Mouse (Mus musculus): Measurements from ENCODE around the gene Mpp2.

The Mpp2 gene

DNA sequence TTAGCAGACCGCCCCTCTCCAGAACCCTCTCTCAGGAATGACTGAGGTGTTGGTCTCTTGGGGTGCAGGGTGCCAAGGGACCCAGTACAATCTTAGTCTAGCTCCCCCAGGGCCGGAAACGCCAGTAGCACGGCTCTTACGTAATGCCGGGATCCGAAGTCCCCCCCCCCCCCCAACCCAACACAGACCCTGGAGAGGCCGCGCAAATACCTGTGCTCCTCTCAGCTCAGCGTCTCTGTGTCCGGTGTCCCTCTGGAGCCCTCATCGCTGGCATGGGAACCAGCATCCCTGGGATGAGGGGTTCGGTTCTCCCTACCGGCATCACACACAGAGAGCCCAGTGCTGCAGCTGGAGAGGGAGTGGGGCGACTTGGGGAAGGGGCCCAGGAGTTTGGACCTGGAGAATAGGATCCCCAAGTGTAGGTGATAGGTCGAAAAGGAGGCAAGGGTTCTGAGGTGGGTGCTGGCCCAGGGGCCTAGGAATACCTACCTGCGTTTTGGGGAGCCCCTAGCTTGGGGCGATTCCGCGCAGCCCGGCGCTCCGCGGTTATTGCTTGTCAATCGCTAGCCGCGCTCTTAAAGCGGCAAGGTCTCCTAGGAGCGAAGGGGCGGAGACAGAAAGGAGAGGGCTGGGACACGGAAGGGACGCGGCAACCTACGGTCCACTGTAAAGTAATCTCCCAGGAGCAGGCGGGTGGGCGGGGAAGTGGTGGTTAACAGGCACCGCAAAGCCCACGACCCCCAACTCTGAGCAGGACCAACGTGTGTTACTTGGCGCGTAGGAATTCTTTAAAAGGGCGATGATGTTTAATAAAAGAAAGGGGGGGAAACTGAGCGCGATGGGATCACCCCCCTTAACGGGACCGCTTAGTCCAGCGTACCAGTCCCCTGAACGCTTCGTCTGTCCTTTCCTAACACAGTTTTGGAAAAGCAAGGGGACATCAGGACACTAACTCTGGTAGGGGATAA lies at the start of gene Mpp2:
Mpp2 (minus strand) TSS at position 585 of the 968 bp plus-strand sequence.
- DNase-seq, result peak; percentile 72

DNA sequence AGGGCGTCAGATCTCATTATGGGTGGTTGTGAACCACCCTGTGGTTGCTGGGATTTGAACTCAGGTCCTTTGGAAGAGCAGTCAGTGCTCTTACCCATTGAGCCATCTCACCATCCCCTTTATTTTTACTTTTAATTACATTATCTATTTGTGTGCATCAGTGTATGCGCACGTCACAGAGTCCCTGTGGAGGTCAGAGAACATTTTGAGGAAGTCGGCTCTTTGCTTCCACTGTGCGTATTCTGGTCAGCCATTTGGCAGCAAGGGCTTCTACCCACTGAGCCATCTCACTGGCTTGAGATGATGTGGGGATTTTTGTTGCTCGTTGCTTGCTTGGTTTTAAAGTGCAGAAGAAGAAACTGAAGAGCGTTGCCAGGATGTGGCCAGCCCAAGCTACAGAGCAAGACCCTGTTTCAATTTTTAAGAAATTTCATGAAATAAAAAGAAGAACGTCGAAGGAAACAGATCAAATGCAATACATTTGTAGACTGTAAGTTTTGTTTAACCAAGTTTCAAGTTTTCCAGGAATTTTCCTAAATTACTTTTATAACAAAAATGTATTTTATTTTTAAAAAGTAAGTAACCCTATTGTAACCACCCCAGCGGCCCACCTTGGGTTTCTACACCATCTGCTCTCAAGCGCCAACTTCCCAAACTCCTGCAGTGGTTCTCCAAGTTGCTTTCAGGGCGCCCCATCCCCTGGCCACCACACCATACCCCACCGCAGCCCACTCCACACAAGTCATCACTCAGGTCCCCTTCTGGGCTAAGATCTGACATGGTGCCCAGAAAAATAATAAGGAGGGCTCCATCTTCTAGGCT lies 49.5 kb upstream of the Mpp2 start:
- DNase-seq, result no peak

DNA sequence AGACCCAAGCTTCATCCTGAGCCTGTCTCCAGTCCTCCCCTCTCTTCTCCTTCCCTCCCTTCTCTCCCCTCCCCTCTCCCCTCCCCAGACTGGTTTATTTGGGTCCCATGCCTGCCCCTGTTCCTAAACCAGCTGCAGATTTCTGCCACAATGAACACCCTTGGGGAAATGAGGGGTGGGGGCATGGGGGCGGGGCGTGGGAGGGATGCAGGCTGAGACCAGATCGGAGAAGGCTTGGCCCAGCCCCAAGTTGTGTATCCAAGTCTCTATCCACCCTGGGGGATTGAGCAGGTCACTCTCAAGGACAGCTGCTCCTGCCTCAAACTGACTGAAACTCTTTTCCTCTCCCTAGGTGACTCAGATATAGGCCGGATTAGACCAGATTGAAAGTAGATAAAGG lies 46.2 kb upstream of the Mpp2 start:
- no peak for DNase-seq

DNA sequence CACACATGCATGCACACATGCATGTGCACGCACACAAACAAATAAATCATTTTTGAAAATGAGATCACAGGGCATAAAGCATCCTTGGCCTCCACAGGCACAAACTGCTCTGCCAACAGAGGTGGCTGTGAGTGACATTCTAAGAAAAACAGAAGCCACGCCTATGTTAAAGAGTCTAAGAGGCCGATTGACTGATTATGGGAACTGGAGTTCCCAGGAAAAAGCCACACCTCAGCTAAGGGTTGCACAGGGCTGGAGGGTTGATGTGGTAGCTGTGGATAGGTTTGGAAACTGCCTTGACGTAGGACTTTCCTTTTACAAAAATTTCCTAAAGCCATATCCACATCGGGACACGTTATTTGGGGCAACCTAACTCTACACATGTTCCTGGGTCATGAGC lies 29.1 kb upstream of the Mpp2 start:
- no peak for DNase-seq

GRCm38 (mm10) chr11:102116241-102116640 lies 27.9 kb upstream of the Mpp2 start:
- DNase-seq, result no peak

GRCm38 (mm10) chr11:102111576-102111975 lies 23.3 kb upstream of the Mpp2 start:
- no peak for DNase-seq

DNA sequence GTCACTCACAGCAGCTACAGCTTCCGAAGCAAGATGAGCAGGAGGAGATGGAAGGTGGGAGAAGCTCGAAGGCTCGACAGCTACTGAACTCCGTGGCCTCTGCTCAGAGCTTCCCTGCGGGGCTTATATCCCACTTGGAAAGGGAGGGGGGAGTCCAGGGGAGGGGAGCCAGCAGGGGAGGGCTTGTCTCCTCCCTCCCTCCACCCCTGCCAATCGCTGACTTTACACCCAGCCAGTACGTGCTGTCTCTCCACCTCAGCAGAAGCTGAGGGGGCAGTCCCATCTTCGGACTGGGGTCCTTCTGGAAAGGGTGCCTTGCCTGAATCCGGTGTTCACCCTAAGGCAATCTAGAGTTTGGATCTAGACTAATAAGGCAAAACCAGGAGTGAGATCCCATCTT lies 19.4 kb upstream of the Mpp2 start, which contains the start of gene Pyy:
Pyy (minus strand) TSS at position 101 of the 400 bp plus-strand sequence.
- no peak for DNase-seq

DNA sequence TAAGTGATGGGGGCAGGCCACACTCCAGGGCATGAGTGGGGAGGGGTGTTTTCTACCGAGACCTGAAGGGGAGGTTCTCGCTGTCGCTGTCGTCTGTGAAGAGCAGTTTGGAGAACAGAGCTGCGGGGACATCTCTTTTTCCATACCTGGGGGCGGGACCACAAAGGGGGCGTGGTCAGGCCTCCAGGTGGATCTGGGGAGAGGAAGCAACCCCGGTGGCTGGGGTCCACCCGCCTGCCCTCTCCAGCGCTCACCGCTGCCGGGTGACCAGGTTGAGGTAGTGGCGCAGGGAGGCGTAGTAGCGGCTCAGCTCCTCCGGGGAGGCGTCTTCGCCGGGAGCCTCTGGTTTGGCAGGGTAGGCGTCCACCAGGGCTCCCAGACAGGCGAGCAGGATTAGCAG lies 18.6 kb upstream of the Mpp2 start:
- DNase-seq, result no peak

DNA sequence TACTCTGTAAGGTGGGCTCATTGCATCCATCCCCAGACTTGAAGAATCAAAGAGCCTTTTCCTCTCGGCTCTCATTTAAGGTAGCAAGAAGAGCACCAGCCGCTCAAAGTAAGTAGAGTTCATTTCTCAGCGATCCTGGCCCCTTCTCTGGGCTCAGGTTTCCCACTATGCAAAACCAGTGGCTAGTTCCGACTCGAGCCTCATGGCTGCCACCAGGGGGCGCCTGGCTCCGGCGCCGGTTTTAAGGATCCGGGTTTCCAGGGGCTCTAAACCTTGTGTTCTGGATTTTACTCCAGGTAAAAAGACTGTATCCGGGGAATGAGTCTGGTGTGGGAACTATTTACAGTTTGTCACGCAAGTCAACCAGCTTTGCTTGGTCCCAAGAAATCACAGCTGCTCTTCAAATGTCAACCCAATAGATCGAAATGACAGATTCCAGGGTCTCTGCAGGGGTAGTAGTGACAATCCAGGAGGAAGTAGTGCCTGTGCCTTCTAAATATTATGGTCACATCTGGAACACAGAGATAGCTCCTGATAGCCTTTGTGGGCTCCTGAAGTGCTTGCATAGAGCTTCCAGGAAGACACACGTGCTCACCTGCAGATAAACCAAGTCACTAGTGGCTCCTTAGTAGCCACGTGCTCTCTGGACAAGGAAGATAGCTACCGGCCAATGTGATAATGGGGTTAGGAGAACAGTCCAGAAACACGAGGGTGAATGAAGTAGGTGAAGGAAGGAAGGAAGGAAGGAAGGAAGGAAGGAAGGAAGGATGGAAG lies 14.4 kb upstream of the Mpp2 start:
- DNase-seq, result peak; percentile 68

DNA sequence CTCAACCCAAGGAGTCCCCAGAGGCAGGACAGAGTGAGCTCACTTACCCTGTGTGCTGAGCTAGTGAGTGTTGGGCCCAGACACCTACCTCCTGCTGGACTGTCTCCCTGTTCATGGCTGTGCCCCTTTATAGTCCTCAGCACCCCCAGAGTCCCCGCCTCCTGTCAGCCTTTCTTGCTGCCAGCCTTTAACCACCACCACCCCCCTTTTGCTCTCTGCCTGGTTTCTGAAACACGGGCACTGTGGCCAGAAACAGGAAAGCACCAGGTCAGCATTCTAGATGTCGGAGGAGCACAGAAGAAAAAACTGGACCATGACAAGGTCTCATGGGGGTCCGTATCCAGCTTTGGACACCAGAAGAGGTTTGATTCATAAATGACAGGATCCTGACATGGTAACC lies 12.9 kb upstream of the Mpp2 start, which contains the start of gene Ppy:
Ppy (minus strand) TSS at position 101 of the 400 bp plus-strand sequence.
- no peak for DNase-seq

DNA sequence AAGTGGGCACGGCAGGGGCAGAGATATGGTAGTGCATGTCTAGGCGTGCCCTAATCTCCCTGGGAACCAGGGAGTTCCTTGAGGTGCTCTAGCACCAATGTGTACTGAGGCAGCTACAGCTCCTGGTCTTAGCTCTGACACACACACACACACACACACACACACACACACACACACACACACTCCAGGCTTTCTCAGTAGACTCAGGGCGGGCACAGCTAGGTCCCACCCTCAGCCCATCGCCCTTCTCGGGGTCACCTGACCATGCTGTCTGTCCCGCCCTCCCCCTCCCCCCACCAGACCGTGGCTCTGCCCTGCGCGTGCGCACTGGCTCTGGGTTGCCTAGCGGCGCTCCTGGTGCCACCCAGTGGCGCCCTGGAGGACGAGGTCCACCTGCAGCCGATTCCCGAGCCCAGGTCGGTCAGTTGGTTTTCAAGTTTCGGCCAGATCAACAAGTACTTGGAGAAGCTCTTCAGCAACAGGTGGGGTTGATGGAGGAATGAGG lies 8.6 kb upstream of the Mpp2 start:
- DNase-seq, result peak; percentile 61

DNA sequence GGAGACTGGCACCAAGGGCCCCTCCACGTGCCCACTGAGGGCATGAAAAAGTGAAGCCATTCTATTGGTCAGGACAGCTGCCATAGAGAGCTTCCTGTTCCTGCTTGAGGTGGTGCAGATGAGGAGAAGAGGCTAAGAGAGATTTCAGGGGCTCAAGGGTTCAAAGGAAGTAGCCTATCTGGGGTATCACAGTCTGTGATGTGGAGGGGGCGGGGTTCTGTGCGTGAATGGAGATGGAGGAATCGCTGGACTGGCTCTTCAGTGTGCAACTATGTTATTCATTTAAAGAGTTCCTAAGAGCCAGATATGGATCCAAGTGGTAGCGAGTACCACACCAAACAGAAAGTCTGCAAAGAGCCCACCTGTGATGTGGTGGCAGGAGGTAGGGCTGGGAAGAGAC lies 8.1 kb upstream of the Mpp2 start:
- DNase-seq, result no peak

DNA sequence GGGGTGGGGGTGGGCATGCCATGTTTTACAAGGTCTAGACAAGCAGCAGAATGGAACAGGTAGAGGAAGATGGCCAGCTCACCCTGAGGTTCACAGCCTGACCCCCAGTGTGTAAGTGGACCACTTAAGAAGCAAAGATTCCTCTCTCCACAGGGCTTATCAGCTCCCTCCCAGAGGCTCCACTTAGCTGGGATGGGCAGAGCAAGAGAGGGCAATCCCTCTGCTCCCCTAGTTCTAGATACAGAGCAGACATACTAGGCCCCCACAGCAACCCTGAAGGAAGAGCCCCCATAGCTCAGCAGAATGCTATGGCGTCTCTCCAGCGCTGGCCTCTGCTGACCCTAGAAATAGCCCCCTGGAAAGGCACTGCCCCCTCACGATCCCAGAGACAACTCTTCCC lies 7.4 kb upstream of the Mpp2 start:
- DNase-seq, result no peak

- peak; percentile 78 for DNase-seq
These were observed 933 bp upstream of the Mpp2 start for GRCm38 (mm10) chr11:102089088-102089808.

- peak; percentile 74 for DNase-seq
These were observed 1.1 kb downstream of the Mpp2 start for GRCm38 (mm10) chr11:102087081-102087751.

DNA sequence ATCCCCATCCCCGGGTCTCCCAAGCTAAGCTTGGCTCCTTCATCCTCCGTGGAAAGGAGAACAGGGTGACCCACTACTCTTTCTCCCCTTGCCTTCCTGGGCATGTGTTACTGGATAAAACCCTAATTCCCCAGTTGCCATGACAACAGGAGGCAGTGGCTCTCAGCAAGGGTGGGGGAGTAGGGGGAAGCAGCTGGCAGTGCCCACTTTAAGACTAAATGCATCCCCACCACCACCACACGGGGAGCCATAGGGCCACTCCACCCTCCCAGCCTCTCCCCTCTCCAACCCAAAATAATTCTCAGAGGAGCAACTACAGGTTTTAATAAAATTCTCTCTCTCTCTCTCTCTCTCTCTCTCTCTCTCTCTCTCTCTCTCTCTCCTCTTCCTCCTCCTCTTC lies 2.0 kb downstream of the Mpp2 start:
- DNase-seq, result no peak

DNA sequence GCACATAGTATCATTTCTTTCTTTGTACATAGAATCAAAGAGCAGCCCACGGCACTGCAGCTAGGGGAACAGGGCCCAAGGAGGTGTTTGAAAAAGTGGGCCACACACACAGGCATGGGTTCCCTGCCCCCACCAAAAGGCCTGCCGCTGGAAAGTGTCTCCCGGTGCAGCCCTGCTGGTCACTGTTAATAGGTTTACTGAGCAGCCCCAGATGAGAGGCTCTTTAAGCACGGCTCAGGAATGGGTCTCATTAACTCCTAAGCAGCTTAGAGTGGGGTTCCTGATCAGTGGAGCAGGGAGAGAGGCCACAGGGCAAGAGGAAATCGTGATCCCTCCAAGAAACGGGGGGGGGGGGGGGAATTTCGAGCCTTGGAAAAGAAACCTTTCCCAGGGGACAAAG lies 4.2 kb downstream of the Mpp2 start:
- no peak for DNase-seq

DNA sequence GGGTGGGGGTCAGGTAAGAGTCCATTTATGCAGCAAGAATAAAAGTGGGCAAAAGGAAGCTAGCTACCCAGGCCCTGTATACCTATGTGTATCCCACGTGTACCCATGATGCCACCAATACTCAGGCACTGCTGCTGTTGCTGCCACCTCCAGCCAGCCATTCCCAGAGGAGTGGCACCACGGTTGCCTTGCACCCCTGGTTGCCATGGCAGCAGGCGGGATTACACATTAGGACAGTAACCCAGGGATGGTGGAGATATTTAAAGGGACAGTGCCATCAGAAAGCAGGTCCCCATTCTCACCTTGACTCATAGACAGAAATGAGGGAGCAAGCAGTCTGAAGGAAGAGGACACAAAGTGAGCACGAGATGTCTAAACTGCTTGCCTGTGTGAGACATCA lies 5.1 kb downstream of the Mpp2 start:
- DNase-seq, result no peak

GRCm38 (mm10) chr11:102082322-102082721 lies 6.0 kb downstream of the Mpp2 start:
- peak; percentile 56 for DNase-seq

- no peak for DNase-seq
These were observed 14.6 kb downstream of the Mpp2 start for GRCm38 (mm10) chr11:102073722-102074121.

DNA sequence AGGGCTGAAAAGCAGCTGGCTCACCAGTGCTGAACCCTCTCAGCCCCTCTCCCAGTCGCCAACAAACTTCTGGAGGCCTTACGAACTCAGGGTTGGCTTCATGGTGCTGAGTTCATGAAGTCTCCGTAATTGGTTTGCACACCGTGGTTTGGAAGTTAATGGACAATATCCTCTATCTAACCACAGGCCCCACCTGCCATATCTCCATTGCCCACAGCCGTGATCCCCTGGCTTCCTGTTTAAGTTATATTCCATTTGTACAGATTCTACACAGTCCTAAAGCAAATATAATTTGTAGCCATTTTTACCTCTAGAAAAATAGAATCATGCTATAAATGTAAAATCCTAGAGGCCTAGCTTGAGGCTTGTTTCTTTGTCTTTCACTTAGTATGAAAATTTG lies 15.6 kb downstream of the Mpp2 start:
- no peak for DNase-seq
